Mouse (Mus musculus) neural tube, embryonic 12.5 days (tissue): ENCODE results near the gene En2. TPM values are rescaled to one million over a fixed set of nuclear protein-coding genes. Genes with fewer than 3 reads are reported as not detected.
A peak's percentile ranks its signal among the peaks of the same experiment; 100 is the strongest.

Experiments
- ATAC-seq: fragments of 200-750 bp; cut with Nextera tagmentation; 2 replicates; pipeline ENCODE4 v1.8.0; 2017; ENCODE audit warnings: low read depth, mild to moderate bottlenecking, moderate TSS enrichment, moderate library complexity; ENCODE audit not compliant: low FRiP score
- H3K27ac ChIP-seq: fragments of 300-500 bp; sonication (generic); 2 replicates; pipeline ENCODE4 v1.5.1; 2016
- H3K27me3 ChIP-seq: fragments of 300-500 bp; sonication (generic); replicated peaks from 2 replicates; pipeline ENCODE4 v1.6.1; 2016; ENCODE audit warnings: mild to moderate bottlenecking
- H3K36me3 ChIP-seq: fragments of 300-500 bp; sonication (generic); 2 replicates; pipeline ENCODE4 v1.6.1; 2016; ENCODE audit warnings: mild to moderate bottlenecking
- H3K4me1 ChIP-seq: fragments of 300-500 bp; sonication (generic); 2 replicates; pipeline ENCODE4 v1.6.1; 2016
- H3K4me2 ChIP-seq: fragments of 300-500 bp; sonication (generic); replicated peaks from 2 replicates; pipeline ENCODE4 v1.6.1; 2016; ENCODE audit warnings: mild to moderate bottlenecking
- H3K4me3 ChIP-seq: fragments of 300-500 bp; sonication (generic); 2 replicates; pipeline ENCODE4 v1.5.1; 2016
- H3K9ac ChIP-seq: fragments of 300-500 bp; sonication (generic); 2 replicates; pipeline ENCODE4 v1.6.1; 2016; ENCODE audit warnings: mild to moderate bottlenecking
- H3K9me3 ChIP-seq: fragments of 300-500 bp; sonication (generic); 2 replicates; pipeline ENCODE4 v1.6.1; 2016; ENCODE audit warnings: mild to moderate bottlenecking
- WGBS: fragments of 180-500 bp; shearing (Covaris S2); methylation state at CpG from one replicate; pipeline ENCODE4 v1.1.7; 2016; 5-methylcytosine and 5-hydroxymethylcytosine counted together
- polyA plus RNA-seq: library from polyadenylated mRNA; unstranded; fragments of >200 nt; fragmentation: Nextera tagmentation; extraction: Ambion mirVana; gene quantifications from 2 replicates; pipeline ENCODE4 v1.2.1, GENCODE M21; 2016

The En2 gene
- 0.05 TPM in 1 of 2 replicates, not detected in the other for polyA plus RNA-seq

GRCm38 (mm10) chr5:28165358-28166255, at the start of gene En2:
Gene En2, plus strand, starts transcription at chr5:28165694.
- Histone ChIP-seq H3K36me3 (no peaks in the 10 kb centered on the region), H3K27ac (no peak within 1 kb of the TSS), H3K9me3 (no peaks in the 10 kb centered on the region), H3K27me3 (peaks cover 95% of the 10 kb centered on the region), H3K4me1 (peaks cover 20% of the 10 kb centered on the region), H3K4me2 (peak within 1 kb of the TSS; percentile 67), H3K9ac (no peak within 1 kb of the TSS), H3K4me3 (peak within 1 kb of the TSS; percentile 36)
- peak; percentile 81 for ATAC-seq
- WGBS, result under 1% methylated on average over 111 of the region's 113 CpGs

DNA sequence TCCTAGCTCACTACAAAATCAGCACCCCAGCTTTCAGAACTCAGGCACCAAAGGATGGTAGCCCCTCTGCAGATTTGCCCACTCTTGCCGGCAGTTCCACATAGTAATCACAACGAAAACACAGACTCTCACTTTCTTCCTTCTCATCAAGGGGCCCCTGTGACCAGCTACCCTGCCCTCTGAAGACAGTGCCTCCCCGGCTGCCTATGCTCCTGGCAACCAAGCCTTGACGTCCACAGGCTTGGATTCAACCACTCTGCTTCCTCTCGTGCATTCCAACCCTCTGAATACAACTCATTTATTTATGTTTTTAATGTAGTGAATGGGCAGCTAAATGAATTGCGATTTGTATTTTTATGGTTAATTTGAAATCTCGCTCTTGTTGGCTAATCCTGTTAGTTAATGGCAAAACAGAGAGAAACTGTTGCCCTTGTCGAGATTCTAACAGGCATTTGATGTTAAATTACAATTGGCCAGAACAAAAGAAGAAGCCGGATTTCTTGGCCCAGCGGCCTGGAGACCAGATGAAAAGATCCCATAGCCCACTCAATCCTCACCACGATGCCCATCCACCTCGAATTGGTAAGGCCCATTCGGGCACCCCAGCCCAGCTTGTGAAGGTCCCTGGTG, 48.1 kb upstream of the En2 start:
- Histone ChIP-seq H3K4me2 (no peak overlapping the region), H3K9ac (no peak overlapping the region), H3K4me1 (peaks cover 8% of the 10 kb centered on the region), H3K27ac (no peak overlapping the region), H3K9me3 (no peaks in the 10 kb centered on the region), H3K36me3 (no peaks in the 10 kb centered on the region), H3K27me3 (peaks cover 62% of the 10 kb centered on the region), H3K4me3 (no peak overlapping the region)
- ATAC-seq, result no peak
- WGBS, result 3% methylated on average over 13 of the region's 13 CpGs

GRCm38 (mm10) chr5:28117882-28118530, 47.5 kb upstream of the En2 start:
- Histone ChIP-seq H3K9me3 (no peaks in the 10 kb centered on the region), H3K4me2 (peak overlapping the region; percentile 54), H3K27me3 (peaks cover 68% of the 10 kb centered on the region), H3K36me3 (no peaks in the 10 kb centered on the region), H3K4me1 (peaks cover 8% of the 10 kb centered on the region), H3K27ac (no peak overlapping the region), H3K9ac (no peak overlapping the region), H3K4me3 (peak overlapping the region; percentile 2; the same call in 1 of the 2 replicates)
- under 1% methylated on average over 30 of the region's 30 CpGs for WGBS
- no peak for ATAC-seq

DNA sequence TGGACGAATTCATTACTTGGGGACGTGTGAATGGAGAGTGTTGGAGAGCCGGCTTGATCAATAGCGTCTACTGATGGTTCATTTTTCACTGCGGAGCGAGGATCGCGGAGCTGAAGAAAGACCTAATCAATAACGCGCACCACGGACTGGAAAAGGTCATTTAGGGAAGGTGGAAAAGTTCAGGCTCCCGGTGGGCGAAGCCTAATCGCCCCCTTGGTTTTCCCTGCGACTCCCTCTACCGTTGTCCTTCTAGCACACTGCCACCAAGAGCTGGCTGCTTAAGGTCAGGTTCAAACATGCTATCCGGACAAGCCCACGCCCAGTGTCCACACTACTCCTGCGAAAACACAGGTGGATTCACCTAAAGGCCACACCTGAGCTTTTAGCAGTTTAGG, 47.0 kb upstream of the En2 start:
- Histone ChIP-seq H3K9me3 (no peaks in the 10 kb centered on the region), H3K4me2 (peak overlapping the region; percentile 54), H3K4me1 (peaks cover 10% of the 10 kb centered on the region), H3K4me3 (no peak overlapping the region), H3K9ac (no peak overlapping the region), H3K36me3 (no peaks in the 10 kb centered on the region), H3K27ac (no peak overlapping the region), H3K27me3 (peaks cover 73% of the 10 kb centered on the region)
- no peak for ATAC-seq
- 1% methylated on average over 19 of the region's 19 CpGs for WGBS

DNA sequence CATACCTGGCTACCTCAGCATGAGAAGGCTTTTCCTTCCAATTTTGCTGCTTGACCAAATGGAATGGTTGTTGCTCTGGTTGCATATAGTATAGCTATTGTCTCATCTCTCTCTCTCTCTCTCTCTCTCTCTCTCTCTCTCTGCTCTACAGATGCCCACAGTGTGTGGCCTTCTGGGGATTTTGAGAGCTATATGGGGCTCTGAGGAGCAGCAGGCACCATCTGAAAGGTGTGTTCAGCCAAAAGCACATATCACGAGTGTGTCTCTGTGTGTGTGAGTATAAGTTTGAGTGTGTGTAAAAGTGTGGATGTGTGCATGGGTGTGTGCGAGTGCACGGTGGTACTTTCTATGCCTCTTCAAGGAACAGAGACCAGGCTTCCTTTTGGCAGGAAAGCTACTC, 45.9 kb upstream of the En2 start:
- H3K36me3 ChIP-seq, result no peaks in the 10 kb centered on the region
- H3K27me3 ChIP-seq, result peaks cover 83% of the 10 kb centered on the region
- 23% methylated on average over 3 of the region's 3 CpGs for WGBS
- peaks cover 21% of the 10 kb centered on the region for H3K4me1 ChIP-seq
- H3K4me3 ChIP-seq, result no peak overlapping the region
- H3K9me3 ChIP-seq, result no peaks in the 10 kb centered on the region
- H3K27ac ChIP-seq, result no peak overlapping the region
- H3K9ac ChIP-seq, result no peak overlapping the region
- no peak overlapping the region for H3K4me2 ChIP-seq
- ATAC-seq, result no peak

- no peaks in the 10 kb centered on the region for H3K9me3 ChIP-seq
- peaks cover 97% of the 10 kb centered on the region for H3K27me3 ChIP-seq
- H3K9ac ChIP-seq, result no peak overlapping the region
- peaks cover 21% of the 10 kb centered on the region for H3K4me1 ChIP-seq
- peak; percentile 84 for ATAC-seq
- WGBS, result under 1% methylated on average over 27 of the region's 27 CpGs
- peak overlapping the region; percentile 40 for H3K4me2 ChIP-seq
- no peak overlapping the region; the same call in 1 of the 2 replicates for H3K4me3 ChIP-seq
- no peak overlapping the region for H3K27ac ChIP-seq
- no peaks in the 10 kb centered on the region for H3K36me3 ChIP-seq
These were observed 42.7 kb upstream of the En2 start for GRCm38 (mm10) chr5:28122491-28123454.

- Histone ChIP-seq H3K27me3 (peaks cover 97% of the 10 kb centered on the region), H3K27ac (no peak overlapping the region), H3K9me3 (no peaks in the 10 kb centered on the region), H3K36me3 (no peaks in the 10 kb centered on the region), H3K9ac (no peak overlapping the region), H3K4me3 (no peak overlapping the region; the same call in 1 of the 2 replicates), H3K4me2 (peak overlapping the region; percentile 40), H3K4me1 (peaks cover 15% of the 10 kb centered on the region)
- WGBS, result 1% methylated on average over 11 of the region's 11 CpGs
- no peak for ATAC-seq
These were observed 42.1 kb upstream of the En2 start for GRCm38 (mm10) chr5:28123455-28123825.

DNA sequence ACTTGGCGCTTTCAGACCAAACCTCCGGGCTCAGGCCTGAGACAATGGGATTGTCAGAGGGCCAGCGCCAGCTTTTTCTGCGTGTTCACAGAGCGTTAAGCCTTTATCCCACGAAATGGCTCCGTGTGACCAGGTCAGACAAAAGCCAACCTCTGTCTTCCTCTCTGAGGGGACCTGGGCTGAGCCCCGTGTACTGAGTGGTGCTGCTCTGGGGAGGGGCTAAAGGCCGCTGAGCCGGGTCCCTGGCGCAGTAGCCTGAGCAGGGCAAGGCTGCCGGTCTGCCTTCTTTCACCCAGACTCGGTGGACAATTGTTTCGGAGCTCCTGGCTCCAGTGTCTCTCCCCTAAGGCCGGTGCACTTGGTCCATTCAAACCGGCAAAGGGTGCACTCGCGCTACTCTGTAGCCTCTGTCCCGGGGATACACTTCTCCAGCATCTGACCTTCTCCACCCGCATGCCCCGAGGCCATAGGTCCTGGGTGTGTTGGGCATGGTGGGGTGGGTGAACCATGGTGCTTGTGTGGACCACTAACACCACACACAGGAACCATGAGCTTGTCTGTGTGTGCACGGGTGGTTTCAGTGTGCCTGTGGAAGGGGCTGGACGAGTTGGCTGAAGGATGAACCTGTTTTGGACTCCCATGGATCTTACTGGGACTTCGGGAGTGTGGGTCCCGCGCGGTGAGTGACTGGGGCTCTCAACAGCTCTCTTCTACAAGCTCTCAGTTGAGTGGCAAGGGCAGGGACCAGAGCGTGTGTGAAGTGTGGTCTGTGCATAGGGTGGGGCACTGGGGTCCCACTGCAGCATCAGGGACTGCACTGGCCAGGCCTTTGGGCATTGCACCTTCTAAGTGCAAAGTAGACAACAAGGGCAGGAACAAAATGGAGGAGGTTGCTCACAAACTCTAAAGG, 40.9 kb upstream of the En2 start:
- Histone ChIP-seq H3K27me3 (peaks cover 88% of the 10 kb centered on the region), H3K27ac (no peak overlapping the region), H3K4me3 (no peak overlapping the region), H3K9ac (no peak overlapping the region), H3K36me3 (no peaks in the 10 kb centered on the region), H3K4me1 (peaks cover 15% of the 10 kb centered on the region), H3K4me2 (peak overlapping the region; percentile 43), H3K9me3 (no peaks in the 10 kb centered on the region)
- WGBS, result 3% methylated on average over 28 of the region's 28 CpGs
- ATAC-seq, result peak; percentile 67

GRCm38 (mm10) chr5:28128851-28129250, 36.6 kb upstream of the En2 start:
- H3K9me3 ChIP-seq, result no peaks in the 10 kb centered on the region
- 59% methylated on average over 1 of the region's 1 CpGs for WGBS

GRCm38 (mm10) chr5:28132231-28132630, 33.3 kb upstream of the En2 start:
- Histone ChIP-seq H3K27ac (no peak overlapping the region), H3K9me3 (no peaks in the 10 kb centered on the region)
- 81% methylated on average over 5 of the region's 5 CpGs for WGBS

More at GRCm38 (mm10) chr5:28128851-28129250, 36.6 kb upstream of the En2 start:
- ATAC-seq, result no peak
- H3K36me3 ChIP-seq, result no peaks in the 10 kb centered on the region
- H3K27ac ChIP-seq, result no peak overlapping the region
- H3K27me3 ChIP-seq, result peaks cover 59% of the 10 kb centered on the region
- H3K9ac ChIP-seq, result no peak overlapping the region
- peaks cover 9% of the 10 kb centered on the region; the same call in 1 of the 2 replicates for H3K4me1 ChIP-seq
- no peak overlapping the region for H3K4me2 ChIP-seq
- no peak overlapping the region for H3K4me3 ChIP-seq

More at GRCm38 (mm10) chr5:28132231-28132630, 33.3 kb upstream of the En2 start:
- no peaks in the 10 kb centered on the region for H3K36me3 ChIP-seq
- H3K9ac ChIP-seq, result no peak overlapping the region
- ATAC-seq, result no peak
- H3K27me3 ChIP-seq, result peaks cover 32% of the 10 kb centered on the region
- H3K4me1 ChIP-seq, result no peaks in the 10 kb centered on the region
- H3K4me2 ChIP-seq, result no peak overlapping the region
- H3K4me3 ChIP-seq, result no peak overlapping the region
